Mouse (Mus musculus): ENCODE data around the gene Gm21704.
"Not testable (repeated sequence)": the region's sequence is repeated elsewhere in the genome, so short reads cannot be mapped to it uniquely, and the experiment has no call there.

Gm21704 gene

GRCm38 (mm10) chrY:3410067-3410466 lies at the start of gene Gm21704, which contains the start of gene Gm21708:
Gene Gm21704, minus strand, starts transcription at chrY:3410167.
Gene Gm21708, minus strand, starts transcription at chrY:3410167.
- DNase-seq, result not testable (repeated sequence)

- DNase-seq, result not testable (repeated sequence)
These were observed 64.7 kb downstream of the Gm21704 start, which contains the start of gene Gm21693 for GRCm38 (mm10) chrY:3345229-3345628. Gene Gm21693, minus strand, starts transcription at chrY:3345329.

- not testable (repeated sequence) for DNase-seq
These were observed 69.3 kb downstream of the Gm21704 start for GRCm38 (mm10) chrY:3340661-3341060.
